Mouse (Mus musculus) embryonic fibroblast, embryonic 13.5 days (primary cell): ENCODE data around the gene Gm4969.

Experiments used
- CTCF ChIP-seq: IDR thresholded peaks from 2 replicates; pipeline ENCODE4 v1.5.1; 2011; ENCODE audit warnings: mild to moderate bottlenecking, control low read depth, low read length, moderate library complexity, borderline replicate concordance; ENCODE audit not compliant: insufficient read depth
- POLR2A ChIP-seq: IDR thresholded peaks from 2 replicates; pipeline ENCODE4 v1.6.1; 2011; ENCODE audit warnings: low read depth, mild to moderate bottlenecking, control low read depth, low read length, moderate library complexity

DNA sequence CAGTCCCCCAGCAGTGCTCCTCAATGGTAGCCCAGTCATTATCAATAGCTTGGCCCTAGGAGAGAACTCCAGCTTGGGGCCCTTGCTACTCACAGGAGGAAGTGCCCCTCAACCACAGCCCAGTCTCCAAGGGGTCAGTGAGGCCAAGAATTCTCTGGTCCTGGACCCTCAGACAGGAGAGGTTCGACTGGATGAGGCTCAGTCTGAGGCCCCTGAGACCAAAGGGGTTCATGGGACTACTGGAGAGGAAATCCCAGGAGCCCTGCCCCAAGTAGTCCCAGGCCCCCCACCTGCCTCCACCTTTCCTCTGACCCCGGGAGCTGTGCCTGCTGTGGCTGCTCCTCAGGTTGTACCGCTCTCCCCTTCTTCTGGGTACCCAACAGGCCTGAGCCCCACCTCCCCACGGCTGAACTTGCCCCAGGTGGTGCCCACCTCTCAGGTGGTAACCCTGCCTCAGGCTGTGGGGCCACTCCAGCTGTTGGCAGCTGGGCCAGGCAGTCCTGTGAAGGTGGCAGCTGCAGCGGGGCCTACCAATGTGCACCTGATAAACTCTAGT is 21.7 kb downstream of the Gm4969 start:
- TF ChIP-seq CTCF (no peak), POLR2A (no peak)
